Mouse (Mus musculus) forebrain, embryonic 16.5 days (tissue): ENCODE measurements around the gene Pdzd9. TPM values are rescaled to one million over a fixed set of nuclear protein-coding genes. Genes with fewer than 3 reads are reported as not detected.
"Not testable (repeated sequence)": the region's sequence is repeated elsewhere in the genome, so short reads cannot be mapped to it uniquely, and the experiment has no call there.

Experiments
- ATAC-seq: fragments of 200-750 bp; cut with Nextera tagmentation; 2 replicates; pipeline ENCODE4 v1.8.0; 2017; ENCODE audit warnings: mild to moderate bottlenecking, moderate library complexity
- H3K27ac ChIP-seq: fragments of 300-500 bp; sonication (generic); 2 replicates; pipeline ENCODE4 v1.5.1; 2014; ENCODE audit warnings: low read length, control low read depth
- H3K27me3 ChIP-seq: fragments of 300-500 bp; sonication (generic); replicated peaks from 2 replicates; pipeline ENCODE4 v1.6.1; 2014; ENCODE audit warnings: low read length; ENCODE audit not compliant: control insufficient read depth, insufficient read depth
- H3K36me3 ChIP-seq: fragments of 300-500 bp; sonication (generic); 2 replicates; pipeline ENCODE4 v1.6.1; 2014; ENCODE audit not compliant: control insufficient read depth, insufficient read depth
- H3K4me1 ChIP-seq: fragments of 300-500 bp; sonication (generic); replicated peaks from 2 replicates; pipeline ENCODE4 v1.6.1; 2014; ENCODE audit warnings: low read length; ENCODE audit not compliant: control insufficient read depth, insufficient read depth
- H3K4me2 ChIP-seq: fragments of 300-500 bp; sonication (generic); 2 replicates; pipeline ENCODE4 v1.6.1; 2014; ENCODE audit warnings: mild to moderate bottlenecking, low read length, control low read depth
- H3K4me3 ChIP-seq: fragments of 300-500 bp; sonication (generic); replicated peaks from 2 replicates; pipeline ENCODE4 v1.5.1; 2014; ENCODE audit warnings: mild to moderate bottlenecking, low read length, control low read depth
- H3K9ac ChIP-seq: fragments of 300-500 bp; sonication (generic); replicated peaks from 2 replicates; pipeline ENCODE4 v1.6.1; 2014; ENCODE audit warnings: low read depth, low read length, control low read depth
- H3K9me3 ChIP-seq: fragments of 300-500 bp; sonication (generic); 2 replicates; pipeline ENCODE4 v1.6.1; 2016; ENCODE audit warnings: low read length; ENCODE audit not compliant: control insufficient read depth
- WGBS: fragments of 180-500 bp; shearing (Covaris S2); extraction: QIAGEN DNeasy Blood & Tissue Kit; methylation state at CpG from one replicate; pipeline ENCODE4 v1.1.7; 2014; 5-methylcytosine and 5-hydroxymethylcytosine counted together
- polyA plus RNA-seq: library from polyadenylated mRNA; unstranded; fragments of >200 nt; fragmentation: Nextera tagmentation; extraction: Ambion mirVana; gene quantifications from 2 replicates; pipeline ENCODE4 v1.2.1, GENCODE M21; 2015

The Pdzd9 gene
- 0.24 and 0.35 TPM in 2 replicates for polyA plus RNA-seq

- no peak within 1 kb of the TSS for H3K4me2 ChIP-seq
- 20% methylated on average over 14 of the region's 14 CpGs for WGBS
- H3K27ac ChIP-seq = no peak within 1 kb of the TSS
- H3K4me1 ChIP-seq = 0 out of 2 replicates have a peak, but pooled peaks cover 2% of the 10 kb centered on the region
- H3K9ac ChIP-seq = no peak within 1 kb of the TSS
- no peak within 1 kb of the TSS for H3K4me3 ChIP-seq
- no peaks in the 10 kb centered on the region for H3K9me3 ChIP-seq
- no peaks in the 10 kb centered on the region for H3K27me3 ChIP-seq
- peak; percentile 80 for ATAC-seq
- no peaks in the 10 kb centered on the region for H3K36me3 ChIP-seq
These were observed at the start of gene Pdzd9 for GRCm38 (mm10) chr7:120670153-120670875. Gene Pdzd9 (minus strand): TSS chr7:120670343.

- H3K36me3 ChIP-seq = no peaks in the 10 kb centered on the region
- no peaks in the 10 kb centered on the region; the same call in none of the 2 replicates for H3K4me1 ChIP-seq
- 44% methylated on average over 2 of the region's 2 CpGs for WGBS
- no peak overlapping the region for H3K4me3 ChIP-seq
- H3K27ac ChIP-seq = no peak overlapping the region
- no peaks in the 10 kb centered on the region for H3K9me3 ChIP-seq
- no peak overlapping the region for H3K9ac ChIP-seq
- no peak for ATAC-seq
- H3K27me3 ChIP-seq = no peaks in the 10 kb centered on the region
- no peak overlapping the region for H3K4me2 ChIP-seq
These were observed 47.1 kb upstream of the Pdzd9 start for GRCm38 (mm10) chr7:120717261-120717660.

GRCm38 (mm10) chr7:120713951-120714350, 43.8 kb upstream of the Pdzd9 start:
- H3K4me2 ChIP-seq, H3K9ac ChIP-seq, H3K9me3 ChIP-seq, H3K4me3 ChIP-seq, H3K27me3 ChIP-seq, ATAC-seq, H3K27ac ChIP-seq, H3K4me1 ChIP-seq, H3K36me3 ChIP-seq: not testable (repeated sequence)
- WGBS = 83% methylated on average over 11 of the region's 11 CpGs

GRCm38 (mm10) chr7:120713225-120713624, 43.1 kb upstream of the Pdzd9 start:
- 93% methylated on average over 2 of the region's 2 CpGs for WGBS
- Histone ChIP-seq H3K27me3 (no peaks in the 10 kb centered on the region), H3K4me3 (no peak overlapping the region), H3K9ac (no peak overlapping the region), H3K36me3 (no peaks in the 10 kb centered on the region), H3K4me1 (no peaks in the 10 kb centered on the region; the same call in none of the 2 replicates), H3K27ac (no peak overlapping the region), H3K9me3 (no peaks in the 10 kb centered on the region), H3K4me2 (no peak overlapping the region)
- ATAC-seq = no peak

- Histone ChIP-seq H3K4me2 (no peak overlapping the region), H3K4me3 (no peak overlapping the region), H3K27me3 (no peaks in the 10 kb centered on the region), H3K9ac (no peak overlapping the region), H3K9me3 (no peaks in the 10 kb centered on the region), H3K27ac (no peak overlapping the region), H3K36me3 (no peaks in the 10 kb centered on the region), H3K4me1 (no peaks in the 10 kb centered on the region)
- 85% methylated on average over 2 of the region's 2 CpGs for WGBS
- no peak for ATAC-seq
These were observed 41.9 kb upstream of the Pdzd9 start for GRCm38 (mm10) chr7:120712071-120712470.

- no peaks in the 10 kb centered on the region for H3K9me3 ChIP-seq
- 77% methylated on average over 3 of the region's 3 CpGs for WGBS
- no peak overlapping the region for H3K27ac ChIP-seq
- no peak overlapping the region for H3K4me2 ChIP-seq
- H3K27me3 ChIP-seq = no peaks in the 10 kb centered on the region
- H3K4me1 ChIP-seq = peaks cover 5% of the 10 kb centered on the region; the same call in 1 of the 2 replicates
- ATAC-seq = no peak
- H3K36me3 ChIP-seq = no peaks in the 10 kb centered on the region
- H3K4me3 ChIP-seq = no peak overlapping the region
- no peak overlapping the region for H3K9ac ChIP-seq
These were observed 33.7 kb upstream of the Pdzd9 start for GRCm38 (mm10) chr7:120703888-120704287.

GRCm38 (mm10) chr7:120699586-120699985, 29.4 kb upstream of the Pdzd9 start:
- Histone ChIP-seq H3K4me1 (peaks cover 5% of the 10 kb centered on the region; the same call in 1 of the 2 replicates), H3K9ac (no peak overlapping the region), H3K27me3 (no peaks in the 10 kb centered on the region), H3K36me3 (no peaks in the 10 kb centered on the region), H3K27ac (no peak overlapping the region), H3K4me3 (no peak overlapping the region), H3K9me3 (no peaks in the 10 kb centered on the region), H3K4me2 (no peak overlapping the region)
- 90% methylated on average over 6 of the region's 6 CpGs for WGBS
- no peak for ATAC-seq

DNA sequence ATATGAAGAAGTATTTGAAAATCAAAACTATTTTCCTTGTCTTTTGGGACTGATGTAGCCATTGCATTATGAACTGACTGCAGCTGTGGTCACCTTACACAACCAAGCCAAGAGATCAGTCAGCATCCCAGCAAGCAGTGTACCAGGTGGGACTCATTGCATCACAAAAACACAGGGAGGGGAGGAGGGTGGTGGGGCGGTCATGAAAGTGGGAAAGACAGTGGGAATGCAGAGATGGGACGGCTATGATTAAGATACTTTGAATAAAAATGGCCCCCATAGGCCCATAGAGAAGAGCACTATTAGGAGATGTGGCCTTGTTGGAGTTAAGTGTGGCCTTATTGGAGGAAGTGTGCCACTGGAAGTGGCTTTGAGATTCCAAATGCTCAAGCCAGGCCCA, 26.2 kb upstream of the Pdzd9 start:
- H3K9me3 ChIP-seq = no peaks in the 10 kb centered on the region
- no peak overlapping the region for H3K4me3 ChIP-seq
- H3K27ac ChIP-seq = no peak overlapping the region
- H3K9ac ChIP-seq = no peak overlapping the region
- H3K36me3 ChIP-seq = no peaks in the 10 kb centered on the region
- WGBS = 98% methylated on average over 2 of the region's 2 CpGs
- H3K4me1 ChIP-seq = peaks cover 3% of the 10 kb centered on the region; the same call in 1 of the 2 replicates
- no peak for ATAC-seq
- H3K4me2 ChIP-seq = no peak overlapping the region
- H3K27me3 ChIP-seq = no peaks in the 10 kb centered on the region

- ATAC-seq = no peak
- Histone ChIP-seq H3K9ac (no peak overlapping the region), H3K4me3 (no peak overlapping the region), H3K27me3 (no peaks in the 10 kb centered on the region), H3K4me2 (no peak overlapping the region), H3K27ac (no peak overlapping the region), H3K9me3 (no peaks in the 10 kb centered on the region), H3K4me1 (peaks cover 3% of the 10 kb centered on the region; the same call in 1 of the 2 replicates), H3K36me3 (no peaks in the 10 kb centered on the region)
- 35% methylated on average over 1 of the region's 1 CpGs for WGBS
These were observed 25.5 kb upstream of the Pdzd9 start for GRCm38 (mm10) chr7:120695641-120696040.
